In genomic region chr12:80917764-80918163, GRCm38 (mm10) we compare ENCODE assay signal across 10 mouse cellular contexts. TPM values are rescaled to one million over a fixed set of nuclear protein-coding genes. Genes with fewer than 3 reads are reported as not detected.
DNase-seq lines count a peak whose midpoint lies in the region; ATAC-seq and TF ChIP-seq lines count a peak whose summit lies in the region.
"Had no signal": no experiment of that assay in that cellular context is flagged by ENCODE, and none has a peak within 500 bp of the region (broad histone marks: within the 10 kb centered on the region; RNA-seq: fewer than 3 reads in every experiment).

No protein-coding gene starts in this region.

- TF ChIP-seq POLR2A in small intestine, adult 2 months (IDR thresholded peaks at IDR 0.05; ENCODE audit: low read depth, low read length), result no peak

- H3K4me1 ChIP-seq in kidney, embryonic 14.5 days (ENCODE audit: control insufficient read depth, insufficient read depth, low read length), result 0 out of 2 replicates have a peak, but pooled peaks cover 2% of the 10 kb centered on the region
- H3K4me1 ChIP-seq in small intestine, adult 2 months (ENCODE audit: control insufficient read depth, insufficient read depth, insufficient read length, low read length), result peaks cover under 1% of the 10 kb centered on the region; the same call in 1 of the 2 replicates
- H3K4me1 ChIP-seq in hindbrain, embryonic 16.5 days (ENCODE audit: control insufficient read depth, insufficient read depth, low read depth, low read length), result no peaks in the 10 kb centered on the region
- no peaks in the 10 kb centered on the region for H3K4me1 ChIP-seq in forebrain, embryonic 13.5 days

- no peak overlapping the region for H3K4me3 ChIP-seq in kidney, embryonic 14.5 days (ENCODE audit: low read length)
- no peak overlapping the region for H3K4me3 ChIP-seq in small intestine, adult 2 months (ENCODE audit: low read depth, low read length)
- H3K4me3 ChIP-seq in hindbrain, embryonic 16.5 days (ENCODE audit: low read length), result no peak overlapping the region
- H3K4me3 ChIP-seq in forebrain, embryonic 13.5 days, result no peak overlapping the region
- H3K4me3 ChIP-seq: embryonic facial prominence, embryonic 15.5 days had no signal

- POLR2A ChIA-PET in Patski (lab: Charles Lee), result interaction anchor here (0.6 kb wide), 1 partner anchor 17 kb away, joined by 4 read pairs; no protein-coding TSS in a partner anchor

- TF ChIP-seq CTCF in Patski (IDR thresholded peaks at IDR 0.05), result peak; percentile 53
- peak; percentile 68; the same call in 1 of the 2 replicates for TF ChIP-seq CTCF in small intestine, adult 2 months (IDR thresholded peaks at IDR 0.05; ENCODE audit: extremely low read depth, insufficient read length, insufficient replicate concordance, low read depth, low read length)

- no peak for ATAC-seq in kidney, embryonic 14.5 days (ENCODE audit: low FRiP score, low TSS enrichment)
- ATAC-seq in Patski, result no peak
- peak; percentile 96 for ATAC-seq in erythroblast, adult 5-6 weeks (replicated peaks; ENCODE audit: low FRiP score, poor library complexity, severe bottlenecking)
- no peak for ATAC-seq in inflammation-experienced regulatory T-cells, adult 6 months
- ATAC-seq in hindbrain, embryonic 16.5 days, result no peak
- no peak for ATAC-seq in forebrain, embryonic 13.5 days

- no peak overlapping the region for H3K27ac ChIP-seq in kidney, embryonic 14.5 days (ENCODE audit: low read depth, low read length)
- no peak overlapping the region for H3K27ac ChIP-seq in small intestine, adult 2 months (ENCODE audit: insufficient read depth, low read depth, low read length)
- no peak overlapping the region for H3K27ac ChIP-seq in hindbrain, embryonic 16.5 days (ENCODE audit: low read depth, low read length)
- no peak overlapping the region for H3K27ac ChIP-seq in forebrain, embryonic 13.5 days
- H3K27ac ChIP-seq: embryonic facial prominence, embryonic 15.5 days; macrophage had no signal

- no peaks in the 10 kb centered on the region for H3K9me3 ChIP-seq in kidney, embryonic 14.5 days (ENCODE audit: control insufficient read depth, low read length)
- no peaks in the 10 kb centered on the region for H3K9me3 ChIP-seq in hindbrain, embryonic 16.5 days (ENCODE audit: control insufficient read depth, low read length)
- H3K9me3 ChIP-seq in forebrain, embryonic 13.5 days (replicated peaks), result no peaks in the 10 kb centered on the region
- H3K9me3 ChIP-seq: embryonic facial prominence, embryonic 15.5 days had no signal

- no peaks in the 10 kb centered on the region for H3K36me3 ChIP-seq in kidney, embryonic 14.5 days (ENCODE audit: control insufficient read depth, insufficient read depth, low read length)
- no peaks in the 10 kb centered on the region for H3K36me3 ChIP-seq in small intestine, adult 2 months (ENCODE audit: control insufficient read depth, insufficient read depth, low read length)
- no peaks in the 10 kb centered on the region for H3K36me3 ChIP-seq in hindbrain, embryonic 16.5 days (ENCODE audit: control insufficient read depth, insufficient read depth, low read length)
- no peaks in the 10 kb centered on the region for H3K36me3 ChIP-seq in forebrain, embryonic 13.5 days (ENCODE audit: poor library complexity, severe bottlenecking)
- H3K36me3 ChIP-seq: embryonic facial prominence, embryonic 15.5 days had no signal

- in situ Hi-C loops in Patski (cut with MboI; ENCODE audit: low pct_unique_long_range_greater_than_20kb), result no loop called here

- CTCF ChIA-PET in Patski (lab: Charles Lee), result no interaction called here

- no peak overlapping the region for H3K4me2 ChIP-seq in kidney, embryonic 14.5 days (replicated peaks; ENCODE audit: low read depth, low read length)
- H3K4me2 ChIP-seq in hindbrain, embryonic 16.5 days (ENCODE audit: low read length), result no peak overlapping the region
- H3K4me2 ChIP-seq in forebrain, embryonic 13.5 days, result no peak overlapping the region
- H3K4me2 ChIP-seq: embryonic facial prominence, embryonic 15.5 days had no signal

- H3K9ac ChIP-seq in kidney, embryonic 14.5 days (ENCODE audit: low read depth, low read length), result no peak overlapping the region
- no peak overlapping the region for H3K9ac ChIP-seq in hindbrain, embryonic 16.5 days (ENCODE audit: low read depth, low read length)
- no peak overlapping the region for H3K9ac ChIP-seq in forebrain, embryonic 13.5 days
- H3K9ac ChIP-seq: embryonic facial prominence, embryonic 15.5 days had no signal

- H3K27me3 ChIP-seq in kidney, embryonic 14.5 days (ENCODE audit: control insufficient read depth, insufficient read depth, low read length), result no peaks in the 10 kb centered on the region
- no peaks in the 10 kb centered on the region for H3K27me3 ChIP-seq in Patski
- H3K27me3 ChIP-seq in small intestine, adult 2 months (ENCODE audit: control insufficient read depth, insufficient read depth, low read length), result no peaks in the 10 kb centered on the region
- H3K27me3 ChIP-seq in hindbrain, embryonic 16.5 days (replicated peaks; ENCODE audit: control insufficient read depth, insufficient read depth, low read length), result no peaks in the 10 kb centered on the region
- no peaks in the 10 kb centered on the region for H3K27me3 ChIP-seq in forebrain, embryonic 13.5 days
- H3K27me3 ChIP-seq: embryonic facial prominence, embryonic 15.5 days had no signal

- 55% methylated on average over 7 of the region's 7 CpGs for WGBS in kidney, embryonic 14.5 days
- 44% methylated on average over 7 of the region's 7 CpGs for WGBS in small intestine, adult 2 months
- 58% methylated on average over 7 of the region's 7 CpGs for WGBS in hindbrain, embryonic 16.5 days
- WGBS in forebrain, embryonic 13.5 days, result 58% methylated on average over 7 of the region's 7 CpGs

- DNase-seq in kidney, postnatal 36 days, result peak; percentile 37 to 76
- DNase-seq in Patski (ENCODE audit: low read depth, low spot score), result no peak

RNA-seq across cellular contexts. Expression of gene Srsf5, which starts 27.5 kb away (rescaled TPM):
- 332 and 349 TPM in 2 replicates for polyA plus RNA-seq in kidney, embryonic 14.5 days (2014; fragmentation: Nextera tagmentation; extraction: Ambion mirVana)
- polyA plus RNA-seq in Patski (2021), result 435 TPM
- 231 and 263 TPM in 2 replicates for total RNA-seq in erythroblast, adult 5-6 weeks (2015; ENCODE audit: low replicate concordance)
- 732 and 764 TPM in 2 replicates for total RNA-seq in erythroblast, adult 5-6 weeks (2017; ENCODE audit: low replicate concordance)
- polyA plus RNA-seq in small intestine, adult 2 months (2012; rRNA removed), result 90.3 and 250 TPM in 2 replicates
- polyA plus RNA-seq in inflammation-experienced regulatory T-cells, adult 6 months (2017; shearing (Covaris generic)), result 100 to 1,000 TPM; 316 to 665 (median 602) TPM
- 371 and 381 TPM in 2 replicates for polyA plus RNA-seq in hindbrain, embryonic 16.5 days (2015; fragmentation: Nextera tagmentation; extraction: Ambion mirVana)
- 528 and 549 TPM in 2 replicates for polyA plus RNA-seq in forebrain, embryonic 13.5 days (2015; fragmentation: Nextera tagmentation; extraction: Ambion mirVana)

RNA-seq across cellular contexts. Expression of gene Slc10a1, which starts 50.7 kb away (rescaled TPM):
- 0.37 and 0.46 TPM in 2 replicates for polyA plus RNA-seq in kidney, embryonic 14.5 days (2014; fragmentation: Nextera tagmentation; extraction: Ambion mirVana)
- polyA plus RNA-seq in Patski (2021), result 0.15 TPM
- total RNA-seq in erythroblast, adult 5-6 weeks (2015; ENCODE audit: low replicate concordance), result not detected in 2 replicates
- total RNA-seq in erythroblast, adult 5-6 weeks (2017; ENCODE audit: low replicate concordance), result not detected in 2 replicates
- not detected in 2 replicates for polyA plus RNA-seq in small intestine, adult 2 months (2012; rRNA removed)
- polyA plus RNA-seq in inflammation-experienced regulatory T-cells, adult 6 months (2017; shearing (Covaris generic)), result 1 to 10 TPM; 1.3 to 2.6 (median 1.9) TPM
- 0.43 and 0.61 TPM in 2 replicates for polyA plus RNA-seq in hindbrain, embryonic 16.5 days (2015; fragmentation: Nextera tagmentation; extraction: Ambion mirVana)
- 0.54 and 0.62 TPM in 2 replicates for polyA plus RNA-seq in forebrain, embryonic 13.5 days (2015; fragmentation: Nextera tagmentation; extraction: Ambion mirVana)
- polyA plus RNA-seq: macrophage had no signal
